Mouse (Mus musculus) olfactory bulb, adult 2 months (tissue): Measurements from ENCODE around the gene Mbnl2.

Source experiments
- CTCF ChIP-seq: fragments of 200-500 bp; IDR thresholded peaks from 2 replicates; pipeline ENCODE4 v1.5.1; 2012; ENCODE audit warnings: low read depth, mild to moderate bottlenecking, low read length, moderate library complexity; ENCODE audit not compliant: insufficient read depth
- POLR2A ChIP-seq: fragments of 200-500 bp; IDR thresholded peaks from 2 replicates; pipeline ENCODE4 v1.6.1; 2012; ENCODE audit warnings: mild to moderate bottlenecking, low read depth, low read length, moderate library complexity; ENCODE audit not compliant: insufficient read depth

DNA sequence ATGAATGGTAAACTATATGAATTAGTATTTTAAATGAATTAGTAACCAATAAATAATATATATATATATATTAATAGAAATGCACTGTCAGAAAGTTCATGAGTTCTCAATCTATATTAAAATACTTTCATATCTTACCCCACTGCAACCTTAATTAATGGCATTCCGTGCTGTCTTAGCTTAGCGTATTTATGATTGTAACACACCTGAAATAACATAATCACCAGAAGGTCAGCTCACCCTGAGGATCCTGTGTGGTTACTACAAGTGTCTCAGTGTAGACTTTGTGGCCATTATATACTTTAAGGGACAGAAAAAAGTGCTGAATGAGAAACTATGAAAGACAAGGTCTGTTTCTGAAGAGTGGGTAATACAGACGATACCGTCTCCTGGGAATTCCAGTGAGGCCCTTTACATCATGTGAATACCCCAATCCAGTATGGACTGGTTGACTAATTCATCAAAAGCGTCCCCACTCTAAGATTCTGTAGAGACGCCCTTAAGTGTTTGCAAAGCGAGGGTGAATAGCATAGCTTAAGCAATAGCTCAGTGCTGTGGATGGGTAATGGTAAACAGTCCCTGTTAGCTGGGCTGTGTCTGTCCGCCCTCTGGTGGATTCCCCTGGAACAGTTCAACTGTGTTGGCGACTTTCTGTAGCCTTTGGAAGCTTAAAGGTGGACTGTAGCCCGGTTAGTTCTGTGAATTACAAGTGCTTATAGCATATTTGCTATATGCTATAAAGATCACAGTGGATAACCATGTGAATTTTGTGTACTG, 122.6 kb downstream of the Mbnl2 start:
- TF ChIP-seq CTCF (peak; percentile 35; the same call in 1 of the 2 replicates), POLR2A (no peak)
